Mouse (Mus musculus) CD4-positive, CD25-positive, alpha-beta regulatory T cell, adult 4 months (primary cell): Measurements from ENCODE around the gene Crtc1. TPM values are rescaled to one million over a fixed set of nuclear protein-coding genes. Genes with fewer than 3 reads are reported as not detected.

Experiments used
- ATAC-seq: one replicate; pipeline ENCODE4 v1.8.0; 2017
- polyA plus RNA-seq, 2 experiments: library from polyadenylated mRNA; unstranded; fragments of 100-300 nt; shearing (Covaris generic); gene quantifications; one replicate each; pipeline ENCODE4 v1.2.1; 2017

Crtc1 gene
- 1 to 10 TPM; 7.6 to 9.3 TPM for polyA plus RNA-seq

DNA sequence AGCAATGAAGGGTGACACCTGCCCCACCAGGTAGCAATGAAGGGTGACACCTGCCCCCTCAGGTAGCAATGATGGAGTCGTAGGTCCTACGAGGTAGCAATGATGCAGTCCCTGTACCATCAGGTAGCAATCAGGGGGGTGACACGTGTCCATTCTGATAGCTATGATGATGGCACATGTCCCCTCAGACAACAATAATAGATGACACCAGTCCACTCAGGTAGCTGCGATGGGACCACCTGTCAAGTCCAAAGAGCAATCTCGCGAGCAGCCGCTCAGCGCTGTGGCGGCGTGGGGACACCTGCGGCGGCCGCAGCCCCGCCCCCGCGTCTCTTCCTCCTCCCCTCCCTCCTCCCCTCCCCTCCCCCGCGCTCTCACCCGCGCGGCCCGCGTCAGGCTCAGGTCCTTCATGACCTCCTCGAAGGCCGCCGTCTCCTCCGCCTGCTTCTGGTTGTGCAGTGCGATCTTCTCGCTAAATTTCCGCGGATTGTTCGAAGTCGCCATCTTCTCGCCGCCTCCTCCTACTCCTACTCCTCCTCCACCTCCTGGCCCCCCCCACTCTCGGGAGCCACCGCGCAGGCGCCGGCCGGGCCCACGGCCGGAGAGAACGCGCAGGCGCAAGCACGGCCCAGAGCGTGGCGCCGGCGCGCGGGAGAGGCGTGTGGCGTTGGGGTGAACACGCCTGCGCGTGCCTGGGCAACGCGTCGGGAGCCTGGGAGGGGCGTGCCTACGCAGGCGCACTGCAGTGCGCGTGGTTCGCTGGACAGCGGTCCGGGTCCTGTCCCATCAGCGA is at the start of gene Crtc1:
Gene Crtc1 (minus strand): TSS at position 525 of the 793 bp plus-strand sequence.
- ATAC-seq, result peak; percentile 95

DNA sequence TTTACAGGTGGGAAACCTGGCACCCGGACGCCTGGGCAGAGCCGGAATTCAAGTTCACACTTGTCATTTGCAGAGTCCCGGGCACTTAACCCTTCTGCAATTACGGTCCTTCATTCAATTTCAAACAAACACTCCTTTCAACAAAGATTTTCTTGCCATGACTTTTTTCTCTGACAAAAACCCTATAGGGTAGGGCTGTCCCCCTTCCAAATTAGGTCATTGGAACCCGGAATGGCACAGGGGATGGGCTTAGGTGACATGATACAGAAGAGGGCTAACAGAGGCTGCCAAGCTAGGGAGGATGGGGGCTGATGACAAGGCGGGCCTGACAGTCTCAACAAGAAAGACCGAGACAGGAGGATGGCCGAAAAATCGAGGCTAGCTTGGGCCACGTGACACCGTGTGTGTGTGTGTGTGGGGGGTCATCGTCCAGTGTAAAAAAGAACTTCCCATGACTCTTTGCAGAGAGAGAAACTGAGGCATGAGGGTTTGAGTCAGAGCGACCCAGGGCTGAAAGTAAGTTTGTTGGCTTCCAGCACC is 49.6 kb upstream of the Crtc1 start:
- peak; percentile 36 for ATAC-seq

DNA sequence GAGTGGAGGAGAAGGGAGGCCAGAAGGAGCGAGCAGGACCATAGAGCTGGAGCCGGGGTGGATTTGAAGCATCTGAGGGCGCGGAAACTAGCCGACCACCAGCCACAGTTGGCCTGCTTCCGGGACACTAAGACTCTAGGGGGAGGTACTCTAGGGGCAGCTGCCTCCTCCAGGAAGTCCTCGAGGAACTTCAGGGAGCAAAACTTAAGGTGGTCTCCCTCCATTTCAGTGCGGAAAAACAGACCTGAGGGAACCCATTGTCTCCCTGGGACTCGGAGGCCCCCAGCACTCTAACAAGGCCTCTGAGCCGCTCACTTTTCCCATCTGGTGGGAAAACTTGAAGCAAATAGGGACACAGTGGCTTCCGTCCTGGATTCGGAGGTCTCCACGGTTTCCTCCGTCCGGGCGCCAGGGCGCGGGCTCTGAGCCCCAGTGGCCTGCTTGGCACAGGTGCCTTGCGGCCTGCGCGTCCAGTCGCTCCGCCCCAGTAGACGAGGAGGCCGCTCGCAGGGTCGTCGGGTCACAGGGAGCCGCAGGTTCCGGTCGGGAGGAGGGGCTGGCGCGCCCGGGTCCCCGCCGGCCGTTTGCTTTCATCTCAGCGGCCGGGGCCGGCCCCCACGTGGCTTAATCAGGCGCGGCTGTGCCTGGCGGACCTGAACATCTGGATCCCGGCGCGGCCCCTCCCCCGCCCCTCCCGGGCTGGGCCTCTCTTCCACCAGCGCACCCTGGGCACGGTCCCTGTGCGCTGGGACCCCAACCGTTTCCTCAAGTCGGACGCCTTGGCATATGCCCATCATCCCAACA is 48.8 kb upstream of the Crtc1 start:
- no peak for ATAC-seq

DNA sequence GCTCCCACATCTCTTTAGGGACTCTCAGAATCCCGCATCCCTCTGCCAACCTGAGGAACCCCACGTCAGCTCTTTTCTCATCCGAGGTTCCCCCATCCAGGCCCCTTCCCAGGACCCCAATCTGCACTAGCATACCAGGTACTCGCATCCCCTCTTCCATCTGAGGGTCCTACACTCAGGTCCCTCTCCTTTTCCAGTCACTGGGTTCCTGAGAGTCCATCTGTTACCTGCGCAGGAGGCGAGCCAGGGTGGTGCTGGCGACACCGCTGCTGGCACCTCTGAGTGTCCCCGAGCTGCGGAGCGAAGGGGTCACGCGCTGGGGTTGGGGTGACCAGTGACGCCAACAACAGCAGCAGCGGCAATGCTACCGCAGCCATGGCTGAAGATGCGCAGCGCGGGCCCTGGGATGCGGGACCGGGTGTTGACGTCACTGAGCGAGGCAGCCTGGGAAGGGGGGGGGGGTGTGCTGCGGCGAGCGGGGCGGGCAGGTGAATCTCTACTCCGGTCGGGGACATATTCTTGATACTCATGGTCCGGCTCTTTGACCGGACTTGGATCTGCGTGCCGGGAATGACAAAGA is 47.7 kb upstream of the Crtc1 start, which contains the start of gene Tmem59l:
Gene Tmem59l (minus strand): TSS at position 418 of the 580 bp plus-strand sequence.
- no peak for ATAC-seq

DNA sequence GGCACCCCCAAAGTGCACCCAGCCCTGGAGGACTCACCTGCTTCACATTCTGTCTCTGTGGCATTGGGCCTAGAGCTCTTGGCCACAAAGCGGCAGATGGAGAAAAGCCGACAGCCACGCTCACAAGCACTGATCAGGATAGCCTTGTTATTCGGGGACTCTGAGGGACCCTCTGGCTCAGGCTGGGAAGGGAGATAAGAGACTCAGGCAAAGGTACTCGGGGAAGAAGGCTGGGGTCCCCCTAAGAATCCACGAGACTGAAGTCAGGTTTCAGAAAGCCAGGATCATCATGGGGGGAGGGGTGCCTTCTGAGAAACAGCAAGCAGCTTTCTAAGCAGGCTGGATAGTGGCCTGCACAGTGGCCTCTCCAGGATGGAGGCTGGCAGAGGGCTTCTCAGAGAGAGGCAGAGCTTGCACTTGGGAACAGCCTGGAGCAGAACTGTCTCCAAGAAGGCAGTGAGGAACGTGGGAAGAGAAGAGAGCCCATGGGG is 46.9 kb upstream of the Crtc1 start:
- no peak for ATAC-seq

DNA sequence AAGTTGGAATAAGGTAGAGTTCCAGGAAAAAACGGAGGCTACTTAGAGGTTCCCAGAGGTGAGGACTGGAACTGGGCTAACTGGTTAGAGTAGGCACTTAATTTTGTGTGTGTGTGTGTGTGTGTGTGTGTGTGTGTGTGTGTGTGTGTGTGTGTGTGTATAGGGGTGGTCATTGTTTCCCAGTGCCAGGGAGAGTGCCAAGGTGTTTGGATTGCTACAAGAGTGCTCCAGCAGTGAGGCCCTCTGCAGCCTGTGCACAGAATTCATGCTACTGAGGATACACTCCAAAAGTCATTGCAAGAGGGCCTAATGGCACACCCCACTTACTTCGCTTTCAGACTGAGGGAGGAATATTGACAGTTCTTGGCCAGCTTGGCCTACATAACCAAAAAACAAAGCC is 43.6 kb upstream of the Crtc1 start:
- ATAC-seq, result no peak

DNA sequence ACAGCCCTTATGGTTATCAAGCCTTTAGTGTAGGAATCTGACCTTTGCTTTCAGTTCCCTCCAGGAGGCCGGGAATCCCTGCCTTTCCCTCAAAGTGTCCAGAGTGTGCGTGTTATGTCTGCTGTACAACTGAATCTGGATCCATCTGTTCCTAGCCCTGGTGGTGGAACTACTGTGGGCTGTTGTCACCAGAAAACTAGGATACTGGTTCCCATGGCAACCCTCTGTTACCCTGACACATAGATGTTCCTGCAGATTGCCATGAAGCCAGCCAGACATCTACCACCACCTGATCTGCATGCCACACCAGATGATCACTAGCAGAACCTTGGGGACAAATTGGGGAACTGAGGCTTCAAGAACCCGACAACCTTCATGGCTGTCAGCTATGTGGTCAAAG is 42.5 kb upstream of the Crtc1 start:
- no peak for ATAC-seq

GRCm38 (mm10) chr8:70477269-70477982 is 38.0 kb upstream of the Crtc1 start:
- ATAC-seq, result no peak

DNA sequence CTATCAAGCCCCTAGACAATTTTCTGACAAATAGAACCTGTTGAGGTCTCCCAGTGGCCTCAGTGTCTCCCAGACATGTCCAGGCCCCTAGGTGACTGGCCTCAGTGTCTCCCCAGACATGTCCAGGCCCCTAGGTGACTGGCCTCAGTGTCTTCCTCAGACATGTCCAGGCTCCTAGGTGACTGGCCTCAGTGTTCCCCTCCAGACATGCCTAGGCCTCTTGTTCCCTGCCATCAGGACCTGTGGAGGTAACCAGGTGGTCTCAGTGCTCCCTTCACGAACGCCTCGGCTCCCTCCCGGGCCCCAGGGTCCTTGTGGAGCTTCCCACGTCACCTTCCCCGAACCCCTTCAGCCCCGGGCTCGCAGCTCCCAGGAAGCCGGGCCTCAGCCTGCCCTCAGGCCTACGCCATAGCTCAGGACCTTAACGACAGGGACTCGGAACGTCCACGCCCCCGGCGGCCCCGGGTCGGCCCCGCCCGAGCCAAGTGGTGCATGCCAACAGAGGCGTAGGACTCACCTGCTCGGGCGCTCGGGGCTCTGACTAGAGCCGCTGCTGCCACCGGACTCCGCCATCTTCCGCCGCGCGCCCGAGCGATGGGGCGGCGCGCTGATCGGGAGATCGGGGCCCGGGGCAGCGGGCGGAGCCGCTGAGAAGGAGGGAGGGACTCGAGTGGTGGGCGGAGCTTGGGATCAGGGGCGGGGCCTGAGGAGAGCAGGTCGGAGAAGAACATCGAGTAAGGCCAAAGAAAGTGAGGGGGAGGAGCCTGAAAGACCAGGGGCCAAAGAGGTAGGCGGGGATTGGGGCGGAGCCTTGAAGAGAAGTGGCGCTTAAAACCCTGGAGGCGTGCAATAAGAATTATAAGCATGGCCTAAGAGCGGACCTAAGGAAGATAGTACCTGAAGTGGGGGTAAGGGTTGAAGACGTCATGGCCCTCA is 37.2 kb upstream of the Crtc1 start, which contains the start of gene Klhl26:
Gene Klhl26 (minus strand): TSS at position 636 of the 936 bp plus-strand sequence.
- peak; percentile 96 for ATAC-seq

- no peak for ATAC-seq
Measured at GRCm38 (mm10) chr8:70471856-70472255, 32.5 kb upstream of the Crtc1 start.

DNA sequence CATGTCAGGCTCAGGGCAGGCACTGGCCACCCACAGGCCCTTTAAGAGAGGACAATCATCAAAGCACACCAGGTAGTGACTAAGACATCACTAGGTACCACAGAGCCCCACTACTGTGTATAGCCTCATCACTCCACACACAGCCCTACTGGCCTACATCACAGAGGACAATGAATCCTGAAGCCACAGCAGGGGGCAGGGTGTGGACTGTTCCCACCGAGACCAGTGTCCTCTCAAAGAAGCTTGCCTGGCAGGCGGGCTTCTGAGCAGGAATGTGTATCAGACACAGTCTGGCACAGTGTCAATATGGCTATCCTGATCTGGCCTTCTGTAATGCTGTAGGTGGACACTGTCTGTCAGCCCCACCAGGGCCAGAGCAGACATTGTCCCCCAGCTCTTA is 30.6 kb upstream of the Crtc1 start:
- ATAC-seq, result no peak

GRCm38 (mm10) chr8:70469295-70469916 is 30.0 kb upstream of the Crtc1 start:
- ATAC-seq, result no peak

- ATAC-seq, result no peak
Measured at GRCm38 (mm10) chr8:70468733-70469132, 29.4 kb upstream of the Crtc1 start.

- no peak for ATAC-seq
Measured at GRCm38 (mm10) chr8:70467907-70468306, 28.5 kb upstream of the Crtc1 start.

GRCm38 (mm10) chr8:70467229-70467725 is 27.9 kb upstream of the Crtc1 start:
- no peak for ATAC-seq

GRCm38 (mm10) chr8:70466771-70467170 is 27.4 kb upstream of the Crtc1 start:
- ATAC-seq, result no peak

DNA sequence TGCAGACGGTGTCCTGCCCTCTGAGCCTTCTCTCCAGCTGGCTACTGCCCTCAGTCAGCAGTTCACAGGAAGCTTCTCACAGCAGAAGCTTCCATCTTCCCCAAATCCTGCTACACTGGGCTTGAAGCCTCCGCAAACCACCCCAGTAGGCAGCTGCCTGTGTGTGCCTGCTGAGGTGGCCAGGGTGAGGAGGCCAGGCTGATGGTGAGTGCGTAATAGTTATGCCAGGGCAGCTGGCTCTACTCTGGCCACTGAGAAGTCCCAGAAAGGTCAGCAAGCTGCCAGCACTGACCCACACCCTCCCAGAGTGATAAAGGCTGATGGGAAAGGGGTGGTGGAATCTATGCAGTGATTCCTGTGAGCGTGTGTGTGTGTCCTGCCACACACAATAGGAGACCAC is 26.9 kb upstream of the Crtc1 start:
- ATAC-seq, result no peak

DNA sequence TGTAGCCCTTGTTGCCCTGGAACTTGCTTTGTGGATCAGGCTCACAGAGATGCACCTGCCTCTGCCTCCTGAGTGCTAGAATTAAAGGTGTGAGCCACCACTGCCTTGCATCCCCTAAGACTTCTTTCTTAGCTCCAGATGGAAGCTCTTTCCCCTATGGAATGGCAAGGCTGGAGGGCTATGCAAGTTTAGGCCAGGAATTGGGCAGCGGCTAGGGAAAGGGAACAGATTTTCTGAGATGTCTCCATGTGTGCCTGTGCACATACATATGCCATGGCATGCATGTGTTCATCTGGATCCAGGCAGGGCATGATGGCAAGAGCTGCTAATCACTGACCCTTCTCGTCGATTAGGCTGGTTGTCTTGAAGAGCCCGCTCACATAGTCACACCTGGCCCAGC is 26.3 kb upstream of the Crtc1 start:
- ATAC-seq, result no peak

GRCm38 (mm10) chr8:70464162-70464561 is 24.8 kb upstream of the Crtc1 start:
- ATAC-seq, result no peak

GRCm38 (mm10) chr8:70463306-70463705 is 23.9 kb upstream of the Crtc1 start:
- ATAC-seq, result no peak

DNA sequence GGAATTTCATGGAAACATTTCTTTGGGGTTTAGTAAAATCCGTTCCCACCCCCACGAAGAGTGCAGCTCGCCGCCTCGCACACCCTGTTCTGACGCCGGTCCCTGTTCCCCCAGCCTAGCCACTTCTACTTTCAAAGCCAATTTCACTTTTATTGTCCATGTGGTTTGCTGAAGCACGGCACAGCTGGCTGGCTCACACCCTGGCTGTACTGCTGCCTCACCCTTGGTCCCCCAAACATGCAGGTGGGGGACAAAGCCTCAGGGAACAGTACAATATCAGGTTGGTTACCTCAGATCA is 23.1 kb upstream of the Crtc1 start:
- ATAC-seq, result no peak
